Mouse (Mus musculus) CH12.LX (cell line): ENCODE results near the gene Arhgef25. TPM values are rescaled to one million over a fixed set of nuclear protein-coding genes. Genes with fewer than 3 reads are reported as not detected.

Experiments used
- DNase-seq: peaks from one replicate; pipeline ENCODE4 v3.0.0-alpha.2; 2013; ENCODE audit errors: extremely low read depth
- H3K27ac ChIP-seq: 2 replicates; pipeline ENCODE4 v1.5.1; 2012; ENCODE audit warnings: low read depth, mild to moderate bottlenecking, control low read depth, moderate library complexity; ENCODE audit not compliant: insufficient read depth
- H3K27me3 ChIP-seq: replicated peaks from 2 replicates; pipeline ENCODE3; 2012; ENCODE audit warnings: inconsistent platforms
- H3K36me3 ChIP-seq, 2 experiments: replicated peaks in 1 of 2; 2 replicates each; pipeline versions ENCODE3 to v1.6.1; 2012; ENCODE audit warnings: inconsistent platforms in 1 of 2, low read length in 1 of 2, mild to moderate bottlenecking in 1 of 2, mixed read lengths in 1 of 2, moderate library complexity in 1 of 2; ENCODE audit not compliant: control insufficient read depth in 1 of 2, insufficient read depth in 1 of 2
- H3K4me1 ChIP-seq, 2 experiments: 2 replicates each; pipeline ENCODE4 v1.6.1; 2012; ENCODE audit warnings: inconsistent platforms in 1 of 2, moderate library complexity in 1 of 2; ENCODE audit not compliant: insufficient read depth in 2 of 2, control insufficient read depth in 1 of 2
- H3K4me2 ChIP-seq: 2 replicates; pipeline ENCODE4 v1.6.1; 2012; ENCODE audit warnings: low read depth, mild to moderate bottlenecking, control low read depth; ENCODE audit not compliant: poor library complexity, insufficient read depth, severe bottlenecking
- H3K4me3 ChIP-seq, 3 experiments: fragments of 150-350 bp in 1 of 3; sonication (generic) in 1 of 3; replicated peaks in 1 of 3; 2 replicates each; pipeline versions ENCODE3 to v1.5.1; 2011 to 2012; ENCODE audit warnings: low read depth in 2 of 3, low read length in 2 of 3, mild to moderate bottlenecking in 2 of 3, moderate library complexity in 2 of 3, control low read depth in 1 of 3, improper control_type of control experiment in 1 of 3, inconsistent platforms in 1 of 3, mixed read lengths in 1 of 3; ENCODE audit not compliant: poor library complexity in 1 of 3
- H3K79me2 ChIP-seq: replicated peaks from 2 replicates; pipeline ENCODE4 v1.6.1; 2012; ENCODE audit warnings: mild to moderate bottlenecking, moderate library complexity; ENCODE audit not compliant: control insufficient read depth, poor library complexity, insufficient read depth, severe bottlenecking; ENCODE audit errors: extremely low read depth
- H3K9ac ChIP-seq: 2 replicates; pipeline ENCODE4 v1.6.1; 2012; ENCODE audit warnings: low read depth, mild to moderate bottlenecking, control low read depth, moderate library complexity; ENCODE audit not compliant: insufficient read depth
- H3K9me3 ChIP-seq: replicated peaks from 2 replicates; pipeline ENCODE3; 2012; ENCODE audit warnings: low read length, inconsistent platforms, mixed read lengths
- BHLHE40 ChIP-seq: IDR thresholded peaks from 2 replicates; pipeline ENCODE4 v1.6.1; 2011; ENCODE audit warnings: mild to moderate bottlenecking, low read depth, low read length, improper control_type of control experiment
- CHD2 ChIP-seq: IDR thresholded peaks from 2 replicates; pipeline ENCODE4 v1.6.1; 2011; ENCODE audit warnings: low read length, improper control_type of control experiment
- CTCF ChIP-seq, 2 experiments: IDR thresholded peaks in 1 of 2; conservative IDR thresholded peaks in 1 of 2; 2 replicates each; pipeline ENCODE4 v1.5.1; 2011 to 2012; ENCODE audit warnings: low read depth in 2 of 2, low read length in 2 of 2, improper control_type of control experiment in 1 of 2, inconsistent platforms in 1 of 2, mild to moderate bottlenecking in 1 of 2, moderate library complexity in 1 of 2
- E2F4 ChIP-seq: IDR thresholded peaks from 2 replicates; pipeline ENCODE4 v1.6.1; 2011; ENCODE audit warnings: low read depth, low read length, improper control_type of control experiment; ENCODE audit not compliant: insufficient replicate concordance
- EP300 ChIP-seq: IDR thresholded peaks from 2 replicates; pipeline ENCODE4 v1.6.1; 2011; ENCODE audit warnings: low read length, improper control_type of control experiment
- ETS1 ChIP-seq: conservative IDR thresholded peaks from 2 replicates; pipeline ENCODE4 v1.6.1; 2012; ENCODE audit warnings: low read depth, mild to moderate bottlenecking, inconsistent platforms, low read length, improper control_type of control experiment, moderate library complexity
- GABPA ChIP-seq: IDR thresholded peaks from 2 replicates; pipeline ENCODE4 v1.6.1; 2012; ENCODE audit warnings: low read depth, low read length, improper control_type of control experiment, inconsistent platforms; ENCODE audit not compliant: insufficient replicate concordance
- HCFC1 ChIP-seq: IDR thresholded peaks from 2 replicates; pipeline ENCODE4 v1.6.1; 2012; ENCODE audit warnings: low read depth, mild to moderate bottlenecking, inconsistent platforms, low read length, improper control_type of control experiment
- IRF4 ChIP-seq: IDR thresholded peaks from 2 replicates; pipeline ENCODE4 v1.6.1; 2014; ENCODE audit warnings: low read depth, mild to moderate bottlenecking, inconsistent platforms, low read length, improper control_type of control experiment
- JUN ChIP-seq: IDR thresholded peaks from 2 replicates; pipeline ENCODE4 v1.6.1; 2011; ENCODE audit warnings: low read depth, mild to moderate bottlenecking, low read length, improper control_type of control experiment, moderate library complexity; ENCODE audit not compliant: insufficient read depth
- JUND ChIP-seq: conservative IDR thresholded peaks from 2 replicates; pipeline ENCODE4 v1.6.1; 2011; ENCODE audit warnings: low read depth, low read length, improper control_type of control experiment
- KAT2A ChIP-seq: IDR thresholded peaks from 2 replicates; pipeline ENCODE4 v1.6.1; 2012; ENCODE audit warnings: low read length, improper control_type of control experiment, inconsistent platforms; ENCODE audit not compliant: insufficient replicate concordance
- MAFK ChIP-seq: IDR thresholded peaks from 2 replicates; pipeline ENCODE4 v1.6.1; 2011; ENCODE audit warnings: low read length, improper control_type of control experiment; ENCODE audit not compliant: insufficient replicate concordance
- MAZ ChIP-seq: IDR thresholded peaks from 2 replicates; pipeline ENCODE4 v1.6.1; 2012; ENCODE audit warnings: low read depth, mild to moderate bottlenecking, inconsistent platforms, low read length, improper control_type of control experiment, moderate library complexity
- MEF2A ChIP-seq: IDR thresholded peaks from 2 replicates; pipeline ENCODE4 v1.6.1; 2014; ENCODE audit warnings: low read depth, mild to moderate bottlenecking, inconsistent platforms, low read length, improper control_type of control experiment, borderline replicate concordance
- MXI1 ChIP-seq: IDR thresholded peaks from 2 replicates; pipeline ENCODE4 v1.6.1; 2011; ENCODE audit warnings: mild to moderate bottlenecking, low read depth, low read length, improper control_type of control experiment
- MYC ChIP-seq: IDR thresholded peaks from 2 replicates; pipeline ENCODE4 v1.6.1; 2011; ENCODE audit warnings: low read depth, mild to moderate bottlenecking, improper control_type of control experiment, low read length
- NELFE ChIP-seq: IDR thresholded peaks from 2 replicates; pipeline ENCODE4 v1.6.1; 2011; ENCODE audit warnings: low read depth, low read length, improper control_type of control experiment
- NRF1 ChIP-seq: IDR thresholded peaks from 2 replicates; pipeline ENCODE4 v1.6.1; 2014; ENCODE audit warnings: low read depth, mild to moderate bottlenecking, inconsistent platforms, low read length, improper control_type of control experiment, moderate library complexity
- PAX5 ChIP-seq: IDR thresholded peaks from 2 replicates; pipeline ENCODE4 v1.6.1; 2012; ENCODE audit warnings: low read length, inconsistent platforms, mixed read lengths
- POLR2A ChIP-seq: IDR thresholded peaks from 2 replicates; pipeline ENCODE4 v1.6.1; 2011; ENCODE audit warnings: low read depth, mild to moderate bottlenecking, improper control_type of control experiment, low read length
- POLR2AphosphoS2 ChIP-seq: IDR thresholded peaks from 2 replicates; pipeline ENCODE4 v1.6.1; 2011; ENCODE audit warnings: low read depth, low read length, improper control_type of control experiment
- RCOR1 ChIP-seq: conservative IDR thresholded peaks from 2 replicates; pipeline ENCODE4 v1.6.1; 2012; ENCODE audit warnings: low read depth, mild to moderate bottlenecking, inconsistent platforms, low read length, improper control_type of control experiment
- SMC3 ChIP-seq: IDR thresholded peaks from 2 replicates; pipeline ENCODE4 v1.6.1; 2011; ENCODE audit warnings: low read depth, low read length, improper control_type of control experiment
- TBP ChIP-seq: conservative IDR thresholded peaks from 2 replicates; pipeline ENCODE4 v1.6.1; 2011; ENCODE audit warnings: low read depth, low read length, improper control_type of control experiment
- TCF12 ChIP-seq: IDR thresholded peaks from 2 replicates; pipeline ENCODE4 v1.6.1; 2014; ENCODE audit warnings: low read depth, mild to moderate bottlenecking, inconsistent platforms, low read length, improper control_type of control experiment
- USF1 ChIP-seq: IDR thresholded peaks from 2 replicates; pipeline ENCODE4 v1.6.1; 2014; ENCODE audit warnings: low read depth, mild to moderate bottlenecking, inconsistent platforms, low read length, improper control_type of control experiment
- ZC3H11A ChIP-seq: IDR thresholded peaks from 2 replicates; pipeline ENCODE4 v1.6.1; 2012; ENCODE audit warnings: low read depth, mild to moderate bottlenecking, inconsistent platforms, low read length, improper control_type of control experiment
- ZKSCAN1 ChIP-seq: IDR thresholded peaks from 2 replicates; pipeline ENCODE4 v1.6.1; 2012; ENCODE audit warnings: low read depth, inconsistent platforms, low read length, improper control_type of control experiment, borderline replicate concordance
- ZMIZ1 ChIP-seq: IDR thresholded peaks from 2 replicates; pipeline ENCODE4 v1.6.1; 2012; ENCODE audit warnings: low read depth, mild to moderate bottlenecking, inconsistent platforms, low read length, improper control_type of control experiment
- ZNF384 ChIP-seq: IDR thresholded peaks from 2 replicates; pipeline ENCODE4 v1.6.1; 2012; ENCODE audit warnings: low read depth, low read length, improper control_type of control experiment, inconsistent platforms
- dilution Hi-C: fragments of 300-500 bp; cut with MboI; formaldehyde crosslinking; loops from 2 replicates; pipeline ENCODE4 v1.14.3; 2020; ENCODE audit warnings: low sequenced_read_pairs; ENCODE audit not compliant: extremely low pct_unique_long_range_greater_than_20kb, extremely low pct_ligation_motif_present
- in situ Hi-C: fragments of 300-500 bp; cut with MboI; formaldehyde crosslinking; loops from 3 replicates; pipeline ENCODE4 v1.14.3; 2019; ENCODE audit warnings: low sequenced_read_pairs, low pct_ligation_motif_present, low pct_unique_long_range_greater_than_20kb, mixed read lengths
- polyA plus RNA-seq: library from polyadenylated mRNA; unstranded; fragments of >175 nt; gene quantifications from 2 replicates; pipeline ENCODE4 v1.2.1, GENCODE M21; 2012; ENCODE audit warnings: low read depth; ENCODE audit not compliant: insufficient read length
- total RNA-seq, 2 experiments: library from RNA; depleted of rRNA; stranded (reverse); fragments of 300-350 nt in 1 of 2; fragments of >200 nt in 1 of 2; gene quantifications; 2 replicates each; pipeline ENCODE4 v1.2.3; 2012 to 2014

Arhgef25 gene
- total and polyA plus RNA-seq, 3 experiments, result 3.3 to 8.7 (median 8.3) TPM

DNA sequence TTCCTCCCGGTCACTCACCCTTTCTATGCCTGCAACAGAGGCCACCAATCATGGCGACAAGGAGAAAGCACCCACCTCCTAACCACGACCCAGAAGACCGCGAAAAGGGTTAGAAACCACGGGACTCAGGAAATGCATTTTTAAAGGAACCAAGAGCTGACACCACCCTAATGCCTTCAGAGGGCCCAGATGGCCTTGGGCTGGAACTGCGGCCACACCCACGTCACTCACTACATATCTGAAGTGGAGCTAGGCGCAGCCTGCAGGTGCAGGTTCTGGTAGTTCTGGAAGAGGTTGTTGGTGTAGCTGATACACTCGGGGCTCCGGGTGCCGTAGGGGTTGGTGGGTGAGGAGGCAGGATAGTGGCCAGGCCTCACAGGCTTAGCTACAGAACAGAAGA, 40.8 kb upstream of the Arhgef25 start:
- Histone ChIP-seq H3K4me1 (peaks cover 3 to 28% of the 10 kb centered on the region in 2 experiments), H3K4me2 (no peak overlapping the region), H3K27me3 (peaks cover 40% of the 10 kb centered on the region), H3K9ac (no peak overlapping the region), H3K4me3 (no peak overlapping the region), H3K79me2 (no peaks in the 10 kb centered on the region), H3K36me3 (no peaks in the 10 kb centered on the region), H3K27ac (no peak overlapping the region), H3K9me3 (no peaks in the 10 kb centered on the region)
- dilution Hi-C loops (no loop called here), in situ Hi-C loops (no loop called here)
- no peak for TF ChIP-seq E2F4
- TF ChIP-seq SMC3, result no peak
- no peak for TF ChIP-seq MAFK
- no peak for TF ChIP-seq JUN
- no peak for TF ChIP-seq EP300
- TF ChIP-seq ZC3H11A, result no peak
- no peak for TF ChIP-seq USF1
- no peak for TF ChIP-seq POLR2AphosphoS2
- TF ChIP-seq MYC, result no peak
- no peak for TF ChIP-seq ZMIZ1
- TF ChIP-seq MXI1, result no peak
- TF ChIP-seq CHD2, result no peak
- TF ChIP-seq HCFC1, result no peak
- TF ChIP-seq KAT2A, result no peak
- no peak for TF ChIP-seq POLR2A
- TF ChIP-seq NRF1, result no peak
- TF ChIP-seq PAX5, result no peak
- no peak for TF ChIP-seq RCOR1
- TF ChIP-seq TBP, result no peak
- TF ChIP-seq ZKSCAN1, result no peak
- no peak for DNase-seq

DNA sequence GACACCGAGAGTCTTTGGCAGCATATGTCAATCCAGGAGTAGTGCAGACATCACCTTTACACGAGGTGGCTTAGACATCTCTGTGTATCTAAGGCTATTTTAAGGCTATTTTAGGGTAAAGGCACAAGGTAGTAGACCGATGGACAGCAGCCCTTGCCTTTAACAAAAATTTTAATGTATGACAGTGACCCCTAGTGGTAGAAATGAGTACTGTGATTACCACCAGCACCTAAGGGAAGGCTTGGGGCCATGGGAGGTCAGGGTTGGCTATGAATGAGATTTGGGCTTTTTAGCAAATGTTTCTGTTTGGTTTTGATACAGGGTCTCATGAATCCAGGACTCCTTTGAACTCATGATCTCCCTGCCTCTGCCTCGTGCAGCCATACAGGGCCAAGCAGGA, 39.0 kb upstream of the Arhgef25 start:
- Histone ChIP-seq H3K27ac (no peak overlapping the region), H3K4me3 (no peak overlapping the region), H3K4me1 (peaks cover 3 to 30% of the 10 kb centered on the region in 2 experiments), H3K79me2 (no peaks in the 10 kb centered on the region), H3K9me3 (peaks cover 1% of the 10 kb centered on the region), H3K36me3 (no peaks in the 10 kb centered on the region), H3K4me2 (no peak overlapping the region), H3K27me3 (peaks cover 36% of the 10 kb centered on the region), H3K9ac (no peak overlapping the region)
- dilution Hi-C loops, result no loop called here
- in situ Hi-C loops, result no loop called here
- peak; percentile 65 for DNase-seq
- TF ChIP-seq USF1 (no peak), RCOR1 (no peak), ETS1 (no peak), MEF2A (peak; percentile 46; the same call in 1 of the 2 replicates), CHD2 (no peak), GABPA (no peak), E2F4 (no peak), POLR2AphosphoS2 (no peak), NELFE (no peak), JUND (no peak), TCF12 (peak; percentile 23; the same call in 1 of the 2 replicates), ZNF384 (no peak), KAT2A (no peak), ZC3H11A (0 out of 2 replicates have a peak, but pooled peaks have one; percentile 8), POLR2A (no peak), BHLHE40 (no peak), PAX5 (no peak), NRF1 (no peak), HCFC1 (no peak), JUN (no peak), CTCF (conservative IDR thresholded peaks at IDR 0.05 in 1 of 2, IDR thresholded peaks at IDR 0.05 in 1 of 2; ENCODE audit: low read depth in 2 of 2, low read length in 2 of 2) (peak; percentile 80 to 90), MAZ (no peak), IRF4 (no peak), TBP (no peak), MAFK (no peak), EP300 (no peak), ZMIZ1 (no peak)
